Mouse (Mus musculus): ENCODE measurements around the gene Cbr4. TPM values are rescaled to one million over a fixed set of nuclear protein-coding genes. Genes with fewer than 3 reads are reported as not detected.

Gene Cbr4
- total RNA-seq (2021), result 10 to 100 TPM; 31.5 to 34.4 TPM
- long read RNA-seq, experiment 1, full-length matches to known transcripts, result 43 of 43 reads
- long read RNA-seq, experiment 1, partial matches to known transcripts, result 0 of 43 reads
- long read RNA-seq, experiment 1, other reads (novel, unspliced or antisense), result 0 of 43 reads
- long read RNA-seq, experiment 2, full-length matches to known transcripts, result 34 of 35 reads
- long read RNA-seq, experiment 2, partial matches to known transcripts, result 0 of 35 reads
- long read RNA-seq, experiment 2, other reads (novel, unspliced or antisense), result 1 of 35 reads

GRCm38 (mm10) chr8:61487597-61488156 is at the start of gene Cbr4:
Cbr4 (plus strand) TSS chr8:61487734.
- peak; percentile 79 for DNase-seq

DNA sequence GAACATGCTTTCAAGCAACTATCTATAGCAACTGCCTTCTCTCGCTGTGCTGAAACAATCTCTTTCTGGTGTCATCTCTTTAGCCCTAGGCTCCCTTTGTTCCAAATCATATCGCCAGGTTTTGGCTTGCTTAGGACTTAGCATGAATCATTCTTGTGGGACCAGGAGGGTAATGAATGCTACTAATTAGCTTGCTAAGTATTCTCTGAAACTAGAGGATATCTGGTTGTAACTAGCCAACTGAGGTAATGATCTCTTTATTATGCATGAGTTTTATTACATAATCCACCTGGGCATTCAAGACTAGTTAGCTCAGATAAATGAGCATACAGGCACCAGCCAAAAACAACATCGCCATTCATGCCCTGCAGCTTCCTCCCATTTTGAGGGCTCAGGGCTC is 44.5 kb upstream of the Cbr4 start:
- DNase-seq, result no peak

- DNase-seq, result no peak
Observed at GRCm38 (mm10) chr8:61444358-61444757, 43.2 kb upstream of the Cbr4 start.

DNA sequence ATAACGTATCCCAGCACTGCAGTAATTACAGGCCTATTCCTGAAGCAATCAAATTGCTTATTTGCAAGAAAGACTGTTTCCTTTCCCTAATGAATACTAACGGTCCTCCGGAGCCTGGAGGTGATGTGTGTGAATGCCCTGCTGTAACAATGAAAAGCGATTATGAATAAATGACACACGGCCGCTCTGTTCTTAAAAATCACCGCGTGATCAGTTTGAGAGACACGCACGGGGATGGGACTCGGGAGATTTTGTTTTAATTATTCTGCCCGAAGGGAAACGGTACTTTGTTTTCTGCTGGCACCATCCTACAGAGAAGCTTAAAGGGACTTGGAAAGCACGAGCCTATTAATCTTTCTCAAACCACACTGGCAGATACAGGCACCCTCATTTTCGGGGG is 41.2 kb upstream of the Cbr4 start:
- DNase-seq, result no peak

DNA sequence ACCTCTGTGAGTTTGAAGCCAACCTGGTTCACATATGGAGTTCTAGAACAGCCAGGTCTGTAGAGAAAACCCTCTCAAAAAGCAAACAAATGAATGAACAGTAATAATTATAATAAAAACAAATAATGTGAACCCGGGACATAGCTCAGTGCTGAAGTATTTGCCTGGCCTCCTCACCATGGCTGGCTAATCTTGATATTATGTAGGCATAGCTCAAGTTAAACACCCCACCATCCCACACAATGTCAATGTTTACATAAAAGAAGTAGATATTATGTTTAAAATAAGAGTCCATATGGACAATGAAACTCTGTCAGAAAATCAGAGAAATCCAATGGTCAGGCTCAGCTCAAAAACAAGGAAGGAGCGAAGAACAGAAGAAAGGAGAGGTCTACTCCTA is 39.4 kb upstream of the Cbr4 start:
- DNase-seq, result no peak

DNA sequence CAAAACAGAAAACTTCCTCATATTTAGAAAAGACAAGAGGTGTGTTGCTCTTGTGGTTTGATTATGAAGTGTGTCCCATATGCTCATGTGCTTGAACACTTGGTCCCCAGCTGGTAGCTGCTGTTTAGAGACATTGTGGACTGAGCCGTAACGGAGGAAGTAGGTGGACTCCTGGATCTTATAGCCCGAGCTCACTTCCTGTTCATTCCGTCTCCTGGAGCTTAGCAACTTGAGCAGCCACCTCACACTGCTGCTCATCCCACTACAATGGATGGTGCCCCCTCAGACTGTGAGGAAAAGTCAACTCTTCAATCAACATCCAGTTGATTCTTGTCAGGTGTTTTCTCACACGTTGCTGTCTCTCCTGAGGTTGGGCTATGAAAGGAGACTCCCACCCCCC is 38.7 kb upstream of the Cbr4 start:
- DNase-seq, result no peak

- no peak for DNase-seq
Observed at GRCm38 (mm10) chr8:61450916-61451575, 36.5 kb upstream of the Cbr4 start.

- DNase-seq, result no peak
Observed at GRCm38 (mm10) chr8:61451721-61452337, 35.7 kb upstream of the Cbr4 start.

- DNase-seq, result no peak
Observed at GRCm38 (mm10) chr8:61459763-61460162, 27.8 kb upstream of the Cbr4 start.

- no peak for DNase-seq
Observed at GRCm38 (mm10) chr8:61462221-61462620, 25.3 kb upstream of the Cbr4 start.

DNA sequence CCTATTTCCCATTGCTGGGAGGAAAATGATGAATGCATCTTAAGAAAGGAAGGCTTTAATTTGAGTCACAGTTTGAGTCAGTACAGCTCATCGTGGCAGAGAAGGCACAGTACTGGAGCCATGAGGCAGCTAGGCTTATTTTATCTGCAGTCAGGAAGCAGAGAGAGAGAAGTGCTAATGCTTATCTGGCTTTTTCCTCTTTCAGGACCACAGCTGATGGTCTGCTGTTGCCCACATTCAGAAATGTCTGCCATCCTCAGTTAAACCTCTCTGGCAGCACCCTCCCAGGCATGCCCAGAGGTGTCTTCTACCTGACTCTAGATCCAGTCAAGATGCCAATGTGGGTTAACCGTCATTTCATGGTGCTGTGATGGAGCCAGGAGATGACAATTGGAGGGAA is 23.1 kb upstream of the Cbr4 start:
- no peak for DNase-seq

GRCm38 (mm10) chr8:61466696-61467552 is 20.6 kb upstream of the Cbr4 start:
- no peak for DNase-seq

GRCm38 (mm10) chr8:61467553-61467815 is 20.1 kb upstream of the Cbr4 start:
- DNase-seq, result no peak

- DNase-seq, result no peak
Observed at GRCm38 (mm10) chr8:61470213-61470612, 17.3 kb upstream of the Cbr4 start.

GRCm38 (mm10) chr8:61475251-61475673 is 12.3 kb upstream of the Cbr4 start:
- no peak for DNase-seq

GRCm38 (mm10) chr8:61476160-61476559 is 11.4 kb upstream of the Cbr4 start:
- no peak for DNase-seq

DNA sequence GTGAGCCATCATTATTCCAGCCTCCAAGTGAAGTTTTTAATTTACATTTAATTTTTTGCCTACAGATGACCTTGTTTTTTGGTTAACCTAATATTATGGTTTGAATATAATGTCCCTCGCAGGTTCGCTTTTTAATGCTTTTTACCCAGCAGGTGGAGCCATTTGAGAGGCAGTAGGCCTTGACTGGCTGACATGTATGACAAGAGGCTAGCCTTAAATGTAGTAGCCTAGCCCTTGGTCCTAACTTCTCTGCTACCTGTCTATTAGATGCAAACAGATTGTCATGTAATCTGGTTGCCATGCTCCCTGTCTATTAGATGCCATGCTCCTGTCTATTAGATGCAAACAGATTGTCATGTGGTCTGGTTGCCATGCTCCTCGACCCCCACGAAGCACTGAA is 9.4 kb upstream of the Cbr4 start:
- no peak for DNase-seq

GRCm38 (mm10) chr8:61478793-61479192 is 8.7 kb upstream of the Cbr4 start:
- DNase-seq, result no peak

GRCm38 (mm10) chr8:61479506-61480214 is 7.9 kb upstream of the Cbr4 start:
- DNase-seq, result peak; percentile 39

DNA sequence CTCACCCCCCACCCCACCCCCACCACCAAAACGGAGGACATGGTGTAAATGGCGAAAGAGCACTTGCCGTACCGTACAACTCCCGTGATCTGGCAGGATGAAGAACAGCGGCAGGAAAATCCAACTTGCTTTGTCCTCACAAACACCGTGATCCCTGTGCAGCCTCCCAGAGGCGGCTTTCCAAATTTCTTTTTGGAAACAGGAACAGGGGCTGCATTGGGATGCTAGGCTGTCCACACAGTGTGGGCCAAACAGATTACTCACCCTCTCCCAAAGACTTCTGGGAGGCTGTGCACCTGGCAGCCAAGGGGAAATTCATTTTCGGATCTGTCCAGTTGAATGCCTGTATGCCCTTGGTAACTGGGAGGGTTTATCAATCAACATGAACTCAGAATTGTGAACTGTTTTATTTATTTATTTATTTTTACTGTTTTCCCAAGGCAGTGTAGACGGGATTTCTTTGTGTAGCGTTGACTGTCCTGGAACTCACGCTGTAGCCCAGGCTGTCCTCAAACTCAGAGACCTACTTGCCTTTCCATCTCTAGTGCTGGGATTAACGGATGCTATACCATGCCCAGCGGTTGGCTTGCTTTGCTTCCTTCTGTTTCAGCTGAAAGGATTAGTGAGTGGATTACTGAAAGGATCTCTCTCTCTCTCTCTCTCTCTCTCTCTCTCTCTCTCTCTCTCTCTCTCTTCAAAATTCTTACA is 7.1 kb upstream of the Cbr4 start:
- DNase-seq, result peak; percentile 50

GRCm38 (mm10) chr8:61486923-61487529 is 508 bp upstream of the Cbr4 start:
- no peak for DNase-seq
